Mouse (Mus musculus) lung, postnatal 14 days (tissue): Measurements from ENCODE around the gene Pitpnc1.
A peak's percentile ranks its signal among the peaks of the same experiment; 100 is the strongest.

Experiments
- DNase-seq: peaks from one replicate; pipeline ENCODE4 v3.0.0; 2021

Pitpnc1 gene

DNA sequence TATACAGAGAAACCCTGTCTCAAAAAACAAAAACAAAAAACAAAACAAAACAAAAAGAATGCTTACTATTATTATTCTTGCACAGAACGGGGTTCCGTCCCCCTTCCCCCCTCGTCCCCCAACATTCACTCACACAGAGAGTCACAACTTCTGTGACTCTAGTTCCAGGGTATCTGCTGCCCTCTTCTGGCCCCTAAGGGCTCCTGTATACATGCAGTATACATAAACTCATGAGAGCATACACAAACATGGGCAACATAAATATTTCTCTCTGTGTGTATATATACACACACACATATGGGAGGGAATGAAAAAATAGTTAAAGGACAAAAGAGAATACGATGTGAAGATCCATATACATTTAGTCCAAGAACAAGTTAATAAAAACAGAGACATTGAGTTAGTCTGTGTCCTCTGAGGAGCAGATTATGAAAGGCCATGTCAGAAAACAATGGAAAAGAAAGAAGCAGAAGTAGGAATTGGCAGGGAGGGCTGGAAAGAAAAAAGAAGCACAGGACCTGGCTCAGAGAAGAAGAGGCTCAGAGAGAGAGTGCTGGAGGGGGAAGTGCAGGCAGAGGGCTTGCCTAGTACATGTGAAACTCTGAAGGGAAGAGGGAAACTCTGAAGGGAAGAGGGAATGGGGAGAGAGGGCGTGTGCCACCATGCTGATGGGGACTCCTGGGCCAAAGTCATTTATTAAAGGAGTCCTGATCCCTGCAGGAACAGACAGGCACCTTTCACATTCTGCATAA lies 68.5 kb downstream of the Pitpnc1 start:
- no peak for DNase-seq

DNA sequence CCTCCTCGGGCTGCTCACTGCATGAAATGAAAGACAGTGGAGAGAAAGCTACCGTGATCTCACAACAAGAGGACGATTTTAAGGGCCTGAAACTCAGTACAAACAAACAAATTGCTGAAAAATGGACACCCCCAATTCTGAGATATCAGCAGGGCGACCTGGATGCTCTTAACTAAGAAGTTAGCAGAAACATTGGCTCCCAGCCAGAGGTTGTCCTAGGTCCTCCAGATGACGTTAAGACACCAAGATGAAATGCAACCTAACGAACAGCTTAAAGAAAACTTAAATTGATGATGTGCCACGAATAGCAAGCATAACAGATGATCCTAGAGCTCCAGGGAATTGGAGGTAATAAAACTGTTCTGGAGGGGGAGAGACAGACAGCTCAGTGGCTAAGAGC lies 69.7 kb downstream of the Pitpnc1 start:
- DNase-seq: no peak

DNA sequence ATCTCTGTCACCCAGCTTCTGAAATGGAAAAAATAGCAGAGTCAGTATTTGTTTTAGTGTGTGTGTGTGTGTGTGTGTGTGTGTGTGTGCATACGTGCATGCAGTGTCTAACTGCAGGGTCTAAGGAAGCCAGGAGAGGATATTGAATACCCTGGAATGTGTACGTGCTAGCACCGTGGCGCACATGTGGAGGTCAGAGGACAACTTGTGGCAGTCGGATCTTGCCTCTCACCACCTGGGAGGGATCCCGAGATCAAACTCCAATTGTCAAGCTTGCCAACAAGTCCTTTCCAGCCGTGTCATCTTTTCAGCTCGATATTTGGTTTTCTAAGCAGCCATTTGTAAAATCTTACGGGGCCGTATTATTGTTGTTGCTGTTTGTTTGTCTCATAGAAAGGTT lies 70.5 kb downstream of the Pitpnc1 start:
- no peak for DNase-seq

DNA sequence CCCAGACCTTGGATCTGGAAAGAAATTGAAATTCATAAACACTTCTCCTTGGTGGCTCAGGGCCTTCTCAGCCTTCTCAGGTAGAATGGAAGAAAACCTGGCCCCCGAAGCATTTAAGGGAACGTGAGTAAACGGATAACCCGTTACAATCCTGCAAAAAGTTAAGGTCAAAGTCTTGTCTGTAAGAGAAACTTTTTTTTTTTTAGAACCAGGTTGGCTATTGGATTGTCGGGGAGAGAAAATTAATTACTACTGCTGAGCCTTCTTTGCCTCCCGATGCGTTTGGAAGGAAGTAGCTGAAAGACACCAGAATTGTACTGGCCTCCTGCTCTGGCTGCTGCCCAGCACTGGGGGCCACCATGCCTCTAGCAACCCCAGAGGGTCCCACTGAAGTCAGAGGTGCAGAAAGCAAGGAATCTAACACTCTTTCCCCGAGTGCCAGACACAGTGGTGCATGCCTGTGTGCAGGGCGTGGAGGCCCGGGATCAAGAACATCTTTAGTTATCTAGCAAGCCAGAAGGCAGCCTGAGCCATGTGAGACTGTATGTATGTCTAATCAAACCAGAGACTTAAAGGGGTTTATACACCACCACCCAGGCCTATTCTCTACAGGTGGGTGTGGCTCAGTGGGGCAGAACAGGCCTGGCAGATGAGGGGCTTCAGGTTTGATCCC lies 73.0 kb downstream of the Pitpnc1 start:
- DNase-seq: no peak

DNA sequence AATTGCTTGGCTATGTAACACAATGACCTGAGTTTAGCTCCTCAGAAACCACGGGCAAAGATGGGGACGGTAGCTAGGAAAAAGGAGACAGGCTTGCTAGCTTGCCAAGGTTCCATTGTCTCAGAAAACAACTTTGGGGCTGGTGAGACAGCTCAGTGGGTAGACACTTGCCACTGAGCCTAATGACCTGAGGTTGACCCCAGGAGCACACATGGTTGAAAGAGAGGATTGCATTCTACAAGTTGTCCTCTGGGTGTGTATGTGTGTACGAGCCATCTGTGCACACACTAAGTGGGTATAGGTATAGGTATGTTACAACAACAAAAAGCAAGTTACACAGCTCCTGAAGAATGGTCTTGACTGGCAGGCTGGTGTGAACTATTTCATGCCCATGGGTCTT lies 76.3 kb downstream of the Pitpnc1 start:
- DNase-seq: no peak

DNA sequence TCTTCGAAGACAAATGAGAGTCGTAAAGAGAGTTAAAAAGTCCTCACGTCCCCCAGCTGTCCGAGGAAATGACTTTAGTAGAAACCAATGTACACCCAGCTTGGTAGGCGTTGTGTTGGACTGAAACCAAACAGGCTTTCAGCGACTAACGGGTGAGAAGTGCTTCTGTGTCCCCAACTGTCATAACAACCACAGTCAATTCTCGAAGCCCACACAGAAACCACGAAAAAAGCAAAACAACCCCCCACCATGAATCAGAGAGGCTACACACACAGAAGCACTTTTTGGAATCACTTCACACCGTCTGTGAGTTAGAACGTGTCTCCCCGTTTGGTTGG lies 76.7 kb downstream of the Pitpnc1 start:
- DNase-seq: no peak

DNA sequence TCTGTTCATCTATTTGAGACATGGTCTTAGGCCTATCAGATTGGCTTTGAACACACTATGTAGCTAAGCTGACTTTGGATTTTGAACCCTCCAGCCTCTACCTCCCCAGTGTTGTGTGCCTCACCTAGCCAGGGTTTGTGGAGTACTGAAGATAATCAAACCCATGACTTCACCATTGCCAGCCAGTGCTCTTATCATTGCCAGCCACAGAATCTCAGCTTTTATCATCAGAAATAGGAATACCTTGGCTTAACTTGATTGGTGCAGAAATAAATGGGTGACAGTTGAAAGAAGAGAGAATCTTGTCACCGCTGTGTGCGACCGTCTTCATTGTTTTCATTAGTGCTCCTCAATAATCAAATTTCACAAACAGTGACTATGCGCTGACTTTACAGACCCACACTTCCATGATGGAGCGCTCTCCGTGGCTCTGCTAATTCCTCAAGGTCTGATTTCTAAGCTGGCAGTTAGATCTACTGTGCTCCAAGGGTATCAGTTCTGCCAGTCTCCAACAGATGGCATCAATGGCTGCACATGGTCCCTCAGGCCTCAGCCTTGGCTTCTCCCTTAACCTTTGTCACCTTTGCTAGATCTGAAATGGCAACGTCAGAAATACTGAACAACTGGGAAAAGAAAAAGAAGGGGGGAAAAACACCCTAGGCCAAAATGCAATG lies 77.2 kb downstream of the Pitpnc1 start:
- no peak for DNase-seq

DNA sequence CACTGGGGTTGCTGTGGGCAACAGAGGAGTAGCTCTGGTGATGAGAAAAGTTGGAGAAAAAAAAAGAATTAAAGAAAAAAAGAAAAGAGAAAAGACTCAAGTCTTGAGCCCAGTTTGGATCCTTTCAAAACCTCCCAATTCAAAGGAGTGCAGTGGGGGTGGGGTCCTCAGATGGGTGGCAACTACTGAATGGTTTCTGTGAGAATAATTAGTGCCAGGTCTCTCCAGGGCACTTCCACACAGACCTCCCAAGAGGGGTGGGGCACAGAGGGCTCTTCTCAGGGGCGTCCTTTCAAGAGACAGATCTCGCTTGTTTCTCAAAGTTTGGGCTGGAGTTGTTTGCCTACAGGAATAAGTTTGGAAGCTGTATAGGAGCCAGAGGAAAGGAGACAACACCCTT lies 80.0 kb downstream of the Pitpnc1 start:
- no peak for DNase-seq

DNA sequence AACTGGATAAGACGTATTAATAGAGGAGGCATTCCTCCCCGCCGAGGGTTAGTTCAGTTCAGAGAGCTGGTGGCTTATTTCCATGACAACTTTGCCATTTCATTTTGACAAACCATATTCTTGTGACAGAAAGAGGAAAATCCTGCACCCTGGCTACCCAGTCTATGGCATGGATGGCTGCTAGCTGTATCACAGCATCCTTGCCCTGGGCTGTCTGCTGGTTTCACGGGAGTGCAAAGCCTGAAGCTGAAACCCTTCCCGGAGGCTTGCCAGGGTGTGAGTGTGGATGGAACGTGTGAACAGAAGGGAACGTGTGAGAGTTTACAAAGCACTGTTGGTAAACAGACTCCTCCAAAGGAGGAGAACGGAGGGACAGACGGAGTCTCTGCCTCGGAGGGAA lies 80.5 kb downstream of the Pitpnc1 start:
- DNase-seq: no peak

DNA sequence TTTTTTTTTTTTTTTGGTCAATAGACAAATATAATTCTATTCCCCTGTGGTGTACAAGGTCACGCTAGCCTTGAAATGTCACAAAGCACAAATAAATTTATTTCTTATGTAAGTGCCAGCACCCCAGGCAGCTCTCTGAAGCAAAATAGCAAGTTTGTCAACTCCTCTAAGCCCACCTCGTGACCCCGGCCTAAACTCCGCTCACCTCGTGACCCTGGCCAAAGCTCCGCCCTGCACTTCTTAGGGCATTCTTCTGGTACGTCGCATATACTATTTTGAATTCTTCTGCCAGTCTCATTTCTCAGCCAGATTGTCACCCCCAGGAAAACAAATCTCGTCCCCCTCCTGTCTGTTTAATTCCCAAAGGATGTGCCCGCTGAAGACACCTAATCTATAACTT lies 84.0 kb downstream of the Pitpnc1 start:
- DNase-seq: no peak

DNA sequence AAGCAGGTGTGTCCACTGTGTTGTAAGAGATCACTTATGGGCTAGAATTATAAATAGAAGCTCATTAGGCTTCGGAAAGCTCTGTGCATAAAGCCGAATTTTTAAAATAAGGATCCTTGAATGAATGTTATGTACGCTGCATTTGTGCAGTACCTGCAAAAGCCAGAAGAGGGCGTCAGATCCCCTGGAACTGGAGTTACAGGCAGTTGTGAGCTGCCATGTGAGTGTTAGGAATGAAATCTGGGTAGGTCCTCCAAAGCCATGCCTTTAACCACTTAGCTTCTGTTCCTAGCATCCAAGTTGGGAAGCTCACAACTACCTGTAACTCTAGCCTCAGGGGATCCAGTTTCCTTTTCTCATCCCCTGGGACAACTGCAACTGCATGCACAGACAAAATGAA lies 85.2 kb downstream of the Pitpnc1 start:
- peak; percentile 51 for DNase-seq

DNA sequence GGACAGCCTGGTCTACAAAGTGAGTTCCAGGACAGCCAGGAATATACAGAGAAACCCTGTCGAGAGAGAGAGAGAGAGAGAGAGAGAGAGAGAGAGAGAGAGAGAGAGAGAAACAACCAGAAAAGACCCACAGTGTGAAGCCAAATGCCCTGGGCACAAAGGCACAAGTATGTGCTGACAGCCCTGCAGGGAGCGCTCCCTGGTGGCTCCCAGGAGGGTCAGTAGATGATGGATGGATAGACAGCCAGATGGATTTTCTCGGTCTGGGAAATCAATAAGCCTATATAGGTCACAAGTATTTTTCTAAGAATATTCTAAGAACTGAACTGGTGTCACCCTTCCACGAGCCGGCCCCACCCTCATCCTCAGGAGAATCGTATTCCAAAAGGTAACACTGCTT lies 86.5 kb downstream of the Pitpnc1 start:
- DNase-seq: no peak

DNA sequence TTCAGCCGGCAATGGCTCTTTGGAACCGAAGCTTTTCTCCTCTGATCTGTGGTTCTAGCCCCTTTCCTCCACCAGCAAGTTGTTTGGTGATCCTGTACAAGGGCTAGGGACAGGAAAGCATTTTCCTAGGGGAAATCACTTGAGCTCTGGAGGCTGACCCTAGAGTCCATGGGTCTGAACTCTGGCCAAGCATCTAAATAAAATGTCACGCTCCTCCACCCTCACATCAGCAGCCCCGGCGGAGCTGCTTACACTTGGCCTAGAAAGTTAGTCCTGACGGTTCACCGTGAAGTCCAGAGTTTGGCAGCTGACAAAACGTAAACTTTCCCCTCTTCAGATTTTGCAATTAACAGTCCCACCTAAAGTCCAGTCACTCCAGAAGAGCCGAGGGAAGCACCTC lies 90.5 kb downstream of the Pitpnc1 start:
- peak; percentile 17 for DNase-seq

DNA sequence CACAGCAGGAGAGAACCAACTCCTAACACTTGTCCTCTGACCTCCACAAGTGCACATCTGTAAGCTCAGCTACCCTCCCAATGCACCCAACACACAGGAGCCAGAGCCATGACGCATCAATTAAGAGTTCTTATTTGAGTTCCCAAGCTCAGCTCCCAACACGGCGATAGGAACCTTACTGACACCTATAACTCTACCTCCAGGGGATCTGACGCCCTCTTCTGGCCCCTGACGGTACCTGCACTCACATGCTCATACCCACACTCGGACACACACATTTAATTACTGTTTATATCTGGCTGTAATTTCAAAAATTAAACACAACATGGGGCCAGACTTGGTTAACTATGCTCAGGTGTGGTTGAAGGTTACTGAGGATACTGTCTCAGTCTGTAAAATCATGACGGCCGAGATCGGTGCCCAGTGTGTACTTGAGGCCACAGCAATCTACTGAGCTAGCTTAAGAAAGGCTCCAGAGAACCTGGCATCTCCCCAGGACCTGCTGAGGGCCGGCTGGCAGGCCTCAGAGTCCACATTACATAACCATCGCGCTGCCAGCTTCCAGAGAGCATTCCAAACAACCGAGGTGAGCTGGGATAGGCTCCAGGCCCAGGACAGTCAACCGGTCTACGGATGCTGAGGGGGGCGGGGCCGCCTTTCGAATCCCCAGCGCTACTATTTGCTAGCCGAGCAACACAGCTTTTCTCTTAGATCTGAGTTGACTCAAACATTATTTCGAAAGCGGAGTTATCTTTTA lies 91.2 kb downstream of the Pitpnc1 start:
- peak; percentile 73 for DNase-seq

DNA sequence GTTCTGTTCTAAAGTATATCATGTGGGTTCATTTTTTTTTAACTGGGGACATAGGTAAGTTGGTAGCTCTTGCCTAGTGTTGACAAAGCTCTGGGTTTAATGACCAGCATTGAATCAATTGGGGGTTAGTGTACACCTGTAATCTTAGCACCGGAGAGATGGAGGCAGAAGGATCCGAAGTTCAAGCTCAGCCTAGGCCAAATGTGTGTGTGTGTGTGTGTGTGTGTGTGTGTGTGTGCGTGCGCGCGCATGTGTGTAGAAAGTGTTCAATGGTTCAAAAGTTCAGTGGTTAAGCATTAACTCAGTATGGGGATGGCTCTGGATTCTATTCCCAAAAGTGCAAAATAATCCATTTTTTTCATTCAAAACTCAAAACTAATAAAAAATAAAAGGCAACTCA lies 93.2 kb downstream of the Pitpnc1 start:
- DNase-seq: no peak

DNA sequence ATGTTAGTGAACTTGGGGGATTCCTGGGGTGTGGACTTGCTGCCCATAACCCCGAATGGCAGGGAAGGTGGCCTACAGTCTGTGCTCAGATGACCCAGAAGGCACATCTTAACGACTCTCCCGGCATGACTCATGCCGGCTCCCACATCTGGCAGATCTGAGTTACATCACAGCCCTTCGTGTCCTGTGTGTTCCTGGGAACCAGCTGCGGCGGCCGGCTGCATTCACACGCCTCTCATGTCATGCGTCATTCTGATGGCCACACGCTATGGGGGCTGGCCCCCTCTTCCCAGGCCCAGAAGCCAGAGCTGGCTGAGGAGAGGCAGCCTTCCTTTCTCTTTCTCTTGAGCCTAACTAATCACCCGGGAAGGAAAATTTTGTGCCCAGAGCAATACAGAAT lies 94.2 kb downstream of the Pitpnc1 start:
- peak; percentile 69 for DNase-seq

DNA sequence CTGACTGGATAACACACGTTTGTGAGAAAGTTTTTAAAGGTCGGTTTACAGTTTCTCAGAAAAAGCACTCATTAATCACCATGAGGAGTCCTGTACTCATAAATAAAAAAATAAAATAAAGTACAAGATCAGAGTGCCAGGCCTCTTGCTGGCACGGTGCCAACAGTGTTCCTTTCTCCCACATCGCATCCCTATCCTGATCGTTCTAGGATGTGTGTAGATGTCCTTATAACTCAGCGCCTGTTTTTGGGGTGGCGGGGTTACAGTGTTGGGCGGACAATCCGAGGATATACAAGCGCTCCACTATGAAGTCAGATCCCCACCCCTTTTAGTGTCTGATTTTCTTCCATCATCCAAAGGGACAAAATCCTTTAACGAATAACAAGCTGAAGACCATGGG lies 94.7 kb downstream of the Pitpnc1 start:
- no peak for DNase-seq

DNA sequence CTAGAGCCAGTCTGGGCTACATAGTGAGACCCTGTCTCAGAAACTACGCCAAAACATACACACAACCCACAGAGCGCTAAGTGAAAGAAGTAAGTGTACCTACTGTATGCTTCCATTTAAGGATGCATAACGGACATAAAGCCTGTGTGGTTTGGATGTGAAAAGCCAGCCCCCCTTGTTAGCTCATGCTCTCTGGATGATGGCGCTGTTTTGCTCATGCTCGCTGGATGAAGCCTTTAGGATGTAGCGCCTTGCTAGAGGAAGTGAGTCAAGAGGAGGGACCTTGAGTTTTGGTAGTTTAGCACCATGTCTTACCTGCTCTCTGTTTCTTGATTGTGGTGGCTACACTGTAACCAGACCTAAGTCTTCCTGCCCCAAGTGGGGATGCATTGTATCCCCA lies 96.9 kb downstream of the Pitpnc1 start:
- no peak for DNase-seq

DNA sequence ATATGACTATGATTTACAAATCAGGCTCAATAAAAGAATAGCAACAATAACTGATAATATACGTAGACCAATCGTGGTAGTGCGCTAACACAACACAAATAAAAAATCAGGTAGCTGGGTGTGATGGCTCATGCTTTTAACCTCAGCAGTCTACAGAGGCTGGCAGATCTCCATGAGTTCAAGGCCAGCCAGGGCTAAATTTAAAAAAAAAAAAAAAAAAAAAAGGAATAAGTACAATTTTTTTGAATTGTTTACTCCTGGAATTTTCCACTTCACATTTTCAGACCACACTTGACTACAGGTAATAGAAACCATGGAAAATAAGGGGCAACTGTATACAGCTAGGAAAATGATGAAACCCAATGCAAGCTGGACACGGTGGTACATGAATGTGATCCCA lies 97.3 kb downstream of the Pitpnc1 start:
- no peak for DNase-seq

DNA sequence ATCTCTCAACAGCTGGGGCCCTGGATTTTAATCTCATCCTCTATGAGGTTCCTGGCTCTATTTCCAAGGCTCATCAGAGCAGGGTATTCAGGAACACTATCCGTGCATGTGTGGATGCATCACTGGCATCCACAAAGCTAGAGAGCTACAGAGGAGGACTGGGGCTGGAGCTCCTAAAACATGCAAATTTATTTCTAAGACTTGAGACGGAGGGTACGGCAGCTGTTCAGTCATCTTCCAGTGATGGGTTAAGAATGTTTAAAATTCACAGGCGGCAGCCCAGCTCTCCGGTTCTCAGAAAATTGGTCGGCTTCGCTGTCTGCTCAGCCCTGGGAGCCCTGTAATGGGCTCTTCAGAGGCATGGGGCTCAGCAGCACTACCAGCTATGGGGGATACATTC lies 97.8 kb downstream of the Pitpnc1 start:
- DNase-seq: no peak

DNA sequence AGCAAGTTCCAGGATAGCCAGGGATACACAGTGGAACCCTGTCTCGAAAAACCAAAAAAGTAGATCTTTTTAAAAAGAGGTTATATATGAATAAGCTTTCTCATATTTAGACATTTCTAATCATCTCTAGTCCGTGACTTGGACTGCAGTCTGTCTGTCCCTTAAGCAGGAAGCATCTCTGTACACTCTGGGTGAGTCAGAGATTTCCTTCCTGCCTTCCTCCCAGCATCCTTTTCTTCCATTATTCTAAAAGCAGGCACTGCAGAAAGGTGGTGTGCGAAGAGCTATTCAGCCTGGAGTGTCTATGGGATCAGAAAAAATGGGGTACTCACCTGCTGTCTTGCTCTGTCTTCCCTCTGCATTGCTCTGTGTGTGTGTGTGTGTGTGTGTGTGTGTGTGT lies 100.0 kb downstream of the Pitpnc1 start:
- no peak for DNase-seq

DNA sequence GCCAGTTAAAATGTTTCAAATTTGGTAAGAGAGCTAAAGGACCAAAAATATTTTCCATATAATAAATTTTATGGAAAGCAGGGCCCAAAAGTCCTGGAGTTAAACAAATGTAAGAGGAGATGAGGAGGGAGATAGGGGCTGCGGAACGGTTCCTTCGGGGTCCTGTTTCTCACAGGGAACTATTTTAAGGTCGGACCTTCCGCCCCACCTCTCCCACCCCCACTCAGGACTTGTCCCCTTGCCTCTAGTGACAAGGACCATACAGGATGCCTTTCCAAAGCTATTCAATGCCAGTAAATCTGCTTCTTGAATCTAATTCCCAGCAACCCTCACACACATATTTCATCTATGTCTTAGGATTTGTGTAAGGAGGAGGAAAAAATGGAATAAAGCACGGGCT lies 100.8 kb downstream of the Pitpnc1 start:
- DNase-seq: no peak

DNA sequence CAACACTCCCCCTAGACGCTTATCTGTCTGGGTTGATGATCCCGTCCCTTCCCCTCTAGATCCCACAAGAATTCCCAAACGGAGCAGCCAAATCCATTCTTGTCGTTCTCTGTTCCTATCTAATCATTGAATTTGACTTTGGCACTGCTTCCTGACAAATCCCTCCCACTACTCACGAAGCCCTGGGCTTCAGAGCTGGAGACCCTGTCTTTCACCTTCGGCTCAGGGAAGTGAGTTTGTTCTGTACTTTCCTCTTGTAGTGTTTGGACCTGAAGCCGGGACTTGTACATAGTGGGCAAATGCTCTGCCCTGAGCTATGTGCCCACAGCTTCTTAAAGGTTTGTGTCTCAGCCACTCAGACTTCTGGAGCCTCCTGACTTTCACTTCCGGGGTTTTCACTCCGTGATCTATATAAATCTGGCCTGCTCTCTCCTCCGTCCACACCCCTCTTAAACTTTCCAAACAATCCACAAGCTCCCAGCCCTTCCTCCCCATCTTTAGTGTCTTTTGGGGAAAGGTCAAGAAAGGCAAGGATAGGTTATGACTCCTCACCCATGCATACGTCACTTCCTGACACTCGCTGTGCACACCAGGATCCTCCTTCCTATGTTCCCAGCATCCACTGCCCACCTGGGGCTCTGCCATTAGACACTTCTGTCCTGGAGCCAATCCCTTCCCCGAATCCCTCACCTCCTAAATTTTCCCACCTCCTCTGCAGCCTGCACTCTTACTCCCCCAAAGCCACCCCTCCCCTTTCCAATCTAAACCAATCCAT lies 104.4 kb downstream of the Pitpnc1 start:
- no peak for DNase-seq
